Mouse (Mus musculus): ENCODE data around the gene Polg2. TPM values are rescaled to one million over a fixed set of nuclear protein-coding genes. Genes with fewer than 3 reads are reported as not detected.
"Not testable (repeated sequence)": the region's sequence is repeated elsewhere in the genome, so short reads cannot be mapped to it uniquely, and the experiment has no call there.

Gene Polg2
- polyA plus RNA-seq, 1 experiment from 2014 or later: 1.2 TPM

DNA sequence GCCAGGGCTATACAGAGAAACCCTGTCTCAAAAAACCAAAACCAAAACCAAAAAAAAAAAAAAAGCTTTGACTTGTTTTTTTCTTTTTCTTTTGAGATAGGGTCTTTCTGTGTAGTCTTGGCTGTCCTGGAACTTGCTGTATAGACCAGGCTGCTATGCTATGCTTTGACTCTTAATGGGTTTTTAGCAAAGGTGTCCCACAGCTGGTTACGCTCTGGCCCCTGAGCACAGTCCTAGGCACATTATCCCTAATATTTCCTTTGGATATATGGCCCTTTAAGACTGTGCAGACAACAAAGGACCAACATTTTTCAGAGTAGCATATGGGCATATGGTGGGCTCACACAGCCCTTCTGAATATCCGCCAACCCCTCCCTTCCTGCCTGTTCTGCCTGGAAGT is 40.2 kb downstream of the Polg2 start:
- Histone ChIP-seq H3K27ac (no peak overlapping the region), H3K36me3 (ENCODE audit: inconsistent target) (no peaks in the 10 kb centered on the region), H3K4me3 (ENCODE audit: inconsistent target) (no peak overlapping the region), H3K79me2 (ENCODE audit: inconsistent target) (no peaks in the 10 kb centered on the region)
- WGBS (ENCODE audit: missing documents): 95% methylated on average over 2 of the region's 2 CpGs

- Histone ChIP-seq H3K79me2 (ENCODE audit: inconsistent target) (no peaks in the 10 kb centered on the region), H3K27ac (no peak overlapping the region), H3K36me3 (ENCODE audit: inconsistent target) (no peaks in the 10 kb centered on the region), H3K4me3 (ENCODE audit: inconsistent target) (no peak overlapping the region)
- 73% methylated on average over 12 of the region's 12 CpGs for WGBS (ENCODE audit: missing documents)
These were observed 42.1 kb downstream of the Polg2 start for GRCm38 (mm10) chr11:106737178-106737621.

DNA sequence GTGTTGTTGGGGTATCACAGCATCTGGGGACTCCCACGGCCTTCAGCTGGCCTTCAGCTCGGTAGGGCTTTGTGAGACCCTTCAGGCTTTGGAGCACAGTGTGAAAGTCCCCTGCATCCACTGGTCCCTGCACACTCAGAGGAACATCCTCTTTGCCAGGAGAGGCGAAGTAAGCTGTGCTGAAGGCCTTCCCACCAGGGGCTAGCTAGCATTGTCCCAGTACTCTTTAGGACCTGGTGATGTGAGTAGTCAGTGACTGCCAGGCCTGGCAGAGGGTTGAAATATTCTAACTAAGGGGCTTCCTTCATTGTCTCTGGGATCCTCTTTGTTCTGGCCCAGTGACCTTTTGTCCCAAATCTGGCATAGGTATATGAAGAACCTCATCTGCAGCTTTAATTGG is 42.7 kb downstream of the Polg2 start:
- H3K36me3 ChIP-seq (ENCODE audit: inconsistent target): no peaks in the 10 kb centered on the region
- 84% methylated on average over 3 of the region's 3 CpGs for WGBS (ENCODE audit: missing documents)
- no peak overlapping the region for H3K4me3 ChIP-seq (ENCODE audit: inconsistent target)
- H3K27ac ChIP-seq: no peak overlapping the region
- no peaks in the 10 kb centered on the region for H3K79me2 ChIP-seq (ENCODE audit: inconsistent target)

DNA sequence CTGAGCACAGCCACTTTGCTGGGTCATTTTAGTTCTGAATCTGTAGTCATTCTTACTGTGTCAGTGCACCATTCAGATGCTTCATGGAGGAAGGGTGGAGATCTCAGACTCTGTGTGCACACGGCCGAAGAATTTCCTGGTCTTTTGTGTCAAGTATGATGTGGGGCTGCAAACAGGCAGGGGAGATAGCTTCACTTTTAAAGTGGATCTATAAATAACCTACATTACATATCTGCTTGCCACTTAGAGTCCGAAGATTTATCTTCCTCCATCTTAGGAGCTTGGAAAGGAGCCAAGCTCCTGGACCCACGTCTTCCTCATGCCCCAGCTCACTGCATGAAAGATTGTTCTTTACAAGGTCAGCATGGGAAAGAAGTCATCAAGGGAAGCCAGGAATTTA is 48.6 kb downstream of the Polg2 start:
- WGBS (ENCODE audit: missing documents): 68% methylated on average over 4 of the region's 4 CpGs
- no peak overlapping the region for H3K4me3 ChIP-seq (ENCODE audit: inconsistent target)
- H3K79me2 ChIP-seq (ENCODE audit: inconsistent target): no peaks in the 10 kb centered on the region
- H3K27ac ChIP-seq: no peak overlapping the region
- no peaks in the 10 kb centered on the region for H3K36me3 ChIP-seq (ENCODE audit: inconsistent target)

GRCm38 (mm10) chr11:106729656-106730055 is 49.7 kb downstream of the Polg2 start:
- no peaks in the 10 kb centered on the region for H3K79me2 ChIP-seq (ENCODE audit: inconsistent target)
- WGBS (ENCODE audit: missing documents): 100% methylated on average over 1 of the region's 1 CpGs
- H3K36me3 ChIP-seq (ENCODE audit: inconsistent target): no peaks in the 10 kb centered on the region
- H3K4me3 ChIP-seq (ENCODE audit: inconsistent target): no peak overlapping the region
- H3K27ac ChIP-seq: no peak overlapping the region

DNA sequence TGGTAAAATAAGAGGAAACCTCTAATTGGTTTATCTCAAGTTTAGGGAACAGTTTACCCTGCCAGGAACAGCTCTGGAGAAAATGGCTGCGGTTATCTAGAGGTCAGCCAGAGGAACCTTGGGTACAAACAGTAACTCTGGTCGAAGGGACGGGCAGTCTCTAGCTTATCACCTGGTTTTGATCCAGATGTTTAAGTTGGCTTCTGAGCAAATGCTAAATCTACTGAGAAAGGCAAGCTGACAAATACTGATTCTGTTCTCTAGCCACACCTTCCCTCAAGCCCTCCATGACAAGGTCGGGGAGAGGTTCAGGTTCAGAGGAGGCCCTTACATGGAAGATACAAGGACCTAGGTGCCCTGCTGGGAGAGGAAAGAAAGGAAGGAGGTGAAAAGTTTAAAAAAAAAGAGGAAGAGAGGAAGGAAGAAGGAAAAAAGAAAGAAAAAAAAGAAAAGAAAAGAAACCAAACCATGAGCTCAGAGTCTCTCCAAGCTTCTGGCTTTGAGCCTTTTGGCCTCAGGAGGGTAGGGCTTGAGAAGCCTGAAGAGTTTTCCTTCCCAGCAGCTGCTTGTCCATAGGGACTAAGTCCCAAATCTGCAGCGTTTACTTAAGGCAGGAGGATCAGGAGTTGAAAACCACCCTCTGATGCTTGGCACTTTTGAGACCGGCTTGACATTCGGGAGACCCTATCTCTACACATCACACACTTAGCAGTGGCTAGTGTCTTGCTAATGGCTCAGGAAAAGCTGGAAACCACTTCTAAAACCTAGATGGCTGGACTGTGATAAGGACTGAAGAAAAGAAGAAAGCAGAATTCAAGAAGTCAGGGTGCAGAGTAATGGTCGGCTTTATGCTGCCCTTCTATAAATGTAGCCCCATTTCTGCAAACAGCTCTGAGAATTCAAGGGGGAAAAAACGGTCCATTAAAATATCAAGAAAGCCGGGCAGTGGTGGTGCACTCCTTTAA is 50.7 kb downstream of the Polg2 start:
- Histone ChIP-seq H3K36me3 (ENCODE audit: inconsistent target) (no peaks in the 10 kb centered on the region), H3K79me2 (ENCODE audit: inconsistent target) (no peaks in the 10 kb centered on the region), H3K4me3 (ENCODE audit: inconsistent target) (no peak overlapping the region), H3K27ac (no peak overlapping the region)
- 87% methylated on average over 10 of the region's 10 CpGs for WGBS (ENCODE audit: missing documents)

- 89% methylated on average over 5 of the region's 5 CpGs for WGBS (ENCODE audit: missing documents)
- no peak overlapping the region for H3K4me3 ChIP-seq (ENCODE audit: inconsistent target)
- H3K79me2 ChIP-seq (ENCODE audit: inconsistent target): no peaks in the 10 kb centered on the region
- no peaks in the 10 kb centered on the region for H3K36me3 ChIP-seq (ENCODE audit: inconsistent target)
- H3K27ac ChIP-seq: no peak overlapping the region
These were observed 51.4 kb downstream of the Polg2 start for GRCm38 (mm10) chr11:106727967-106728366.

- not testable (repeated sequence) for H3K4me3 ChIP-seq (ENCODE audit: inconsistent target); H3K36me3 ChIP-seq (ENCODE audit: inconsistent target); H3K79me2 ChIP-seq (ENCODE audit: inconsistent target); H3K27ac ChIP-seq
- 95% methylated on average over 9 of the region's 9 CpGs for WGBS (ENCODE audit: missing documents)
These were observed 54.5 kb downstream of the Polg2 start for GRCm38 (mm10) chr11:106724916-106725235.

- no peaks in the 10 kb centered on the region for H3K79me2 ChIP-seq (ENCODE audit: inconsistent target)
- H3K4me3 ChIP-seq (ENCODE audit: inconsistent target): no peak overlapping the region
- H3K27ac ChIP-seq: no peak overlapping the region
- H3K36me3 ChIP-seq (ENCODE audit: inconsistent target): no peaks in the 10 kb centered on the region
- WGBS (ENCODE audit: missing documents): 94% methylated on average over 10 of the region's 10 CpGs
These were observed 55.0 kb downstream of the Polg2 start for GRCm38 (mm10) chr11:106724176-106724915.

DNA sequence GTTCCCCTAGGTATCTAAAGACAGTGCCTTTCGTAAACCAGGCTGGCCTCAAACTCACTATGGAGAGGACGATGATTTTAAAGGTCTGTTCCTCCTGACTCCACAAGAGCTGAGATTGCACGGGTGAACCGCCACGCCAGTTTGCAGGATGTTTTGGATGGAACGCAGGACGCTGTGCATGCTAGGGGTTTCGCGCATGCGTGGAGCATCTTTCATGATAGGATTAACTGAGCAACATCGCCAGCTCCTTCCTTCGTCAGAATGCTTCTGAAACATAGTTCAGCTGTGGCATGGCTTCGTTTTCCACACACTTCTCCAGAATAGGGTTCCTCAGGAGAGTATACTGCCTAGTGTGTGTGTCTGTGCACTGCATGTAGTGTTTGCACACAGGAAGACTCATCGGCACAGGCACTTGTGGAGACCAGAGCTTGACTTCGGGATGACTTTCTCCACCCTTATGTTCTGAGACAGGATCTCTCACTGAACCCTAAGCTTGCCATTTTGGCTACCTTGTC is 55.7 kb downstream of the Polg2 start:
- WGBS (ENCODE audit: missing documents): 95% methylated on average over 15 of the region's 15 CpGs
- no peak overlapping the region for H3K4me3 ChIP-seq (ENCODE audit: inconsistent target)
- H3K79me2 ChIP-seq (ENCODE audit: inconsistent target): no peaks in the 10 kb centered on the region
- no peaks in the 10 kb centered on the region for H3K36me3 ChIP-seq (ENCODE audit: inconsistent target)
- no peak overlapping the region for H3K27ac ChIP-seq

DNA sequence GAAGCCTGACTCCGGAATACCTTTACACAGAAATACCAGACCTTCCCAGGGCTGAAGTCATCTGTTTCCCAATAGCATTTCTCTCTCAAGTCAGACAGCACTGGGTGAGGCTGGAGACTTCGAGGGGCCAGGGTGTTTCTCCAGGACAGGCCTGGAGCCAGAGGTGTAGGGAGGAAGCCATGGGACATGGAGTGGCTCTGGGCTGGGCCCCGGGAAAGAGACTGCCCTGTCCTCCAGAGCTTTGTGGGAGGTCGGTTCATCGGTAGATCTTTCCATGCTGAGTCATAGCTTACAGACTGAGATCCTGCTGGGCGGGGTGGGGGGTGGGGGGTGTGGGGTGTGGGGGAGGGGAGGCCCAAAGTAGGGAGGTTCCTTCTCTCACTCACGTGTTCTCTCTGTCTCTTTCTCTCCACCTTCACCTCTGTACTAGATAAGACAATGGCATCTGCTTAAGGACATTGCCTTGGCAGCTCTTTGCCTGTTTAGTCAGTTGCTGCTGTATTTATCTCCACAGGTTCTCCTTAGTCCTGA is 56.4 kb downstream of the Polg2 start:
- no peaks in the 10 kb centered on the region for H3K36me3 ChIP-seq (ENCODE audit: inconsistent target)
- 27% methylated on average over 7 of the region's 7 CpGs for WGBS (ENCODE audit: missing documents)
- H3K79me2 ChIP-seq (ENCODE audit: inconsistent target): no peaks in the 10 kb centered on the region
- H3K4me3 ChIP-seq (ENCODE audit: inconsistent target): no peak overlapping the region
- no peak overlapping the region for H3K27ac ChIP-seq

DNA sequence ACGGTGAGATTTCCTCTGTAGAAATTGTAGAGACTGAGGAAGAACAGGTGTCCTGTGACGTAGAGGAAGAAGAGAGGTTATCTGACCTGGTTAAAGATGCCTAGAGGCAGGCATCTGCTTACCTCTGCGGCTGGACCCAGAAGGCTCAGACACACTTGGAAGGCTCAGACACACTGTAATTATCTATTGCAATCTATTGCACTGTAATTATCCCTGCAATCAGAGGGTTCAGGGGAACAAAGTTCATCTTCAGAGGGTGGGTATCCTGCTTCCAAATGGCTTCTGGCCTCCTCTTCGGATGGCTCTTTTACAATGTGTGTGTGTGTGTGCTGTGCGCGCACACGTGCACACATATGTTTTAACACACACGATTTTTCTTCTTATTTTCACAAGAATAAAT is 59.0 kb downstream of the Polg2 start:
- no peaks in the 10 kb centered on the region for H3K36me3 ChIP-seq (ENCODE audit: inconsistent target)
- no peaks in the 10 kb centered on the region for H3K79me2 ChIP-seq (ENCODE audit: inconsistent target)
- WGBS (ENCODE audit: missing documents): 93% methylated on average over 8 of the region's 8 CpGs
- no peak overlapping the region for H3K4me3 ChIP-seq (ENCODE audit: inconsistent target)
- no peak overlapping the region for H3K27ac ChIP-seq
